Mouse (Mus musculus): ENCODE results near the gene Kifc5b.

- no peak for TF ChIP-seq POLR2A (IDR thresholded peaks at IDR 0.05; ENCODE audit: low read depth, low read length)
- no peak for TF ChIP-seq CTCF (IDR thresholded peaks at IDR 0.05; ENCODE audit: extremely low read depth, insufficient read length, insufficient replicate concordance, low read depth, low read length)
These were observed 33.0 kb downstream of the Kifc5b start for GRCm38 (mm10) chr17:26949866-26950265.

Data from small intestine, adult 2 months (tissue).